Mouse (Mus musculus) cerebellum, adult 9-10 months (tissue): ENCODE results near the gene Npy1r.

Source experiments
- DNase-seq: peaks from one replicate; pipeline ENCODE4 v3.0.0; 2022

Npy1r gene

GRCm38 (mm10) chr8:66696970-66697843, at the start of gene Npy1r:
TSS of gene Npy1r (plus strand) at chr8:66697192.
- DNase-seq = peak; percentile 13

GRCm38 (mm10) chr8:66681261-66681660, 15.7 kb upstream of the Npy1r start:
- DNase-seq = no peak

GRCm38 (mm10) chr8:66687511-66688329, 9.3 kb upstream of the Npy1r start, which contains the start of gene Npy5r:
TSS of gene Npy5r (minus strand) at chr8:66688128.
- no peak for DNase-seq

GRCm38 (mm10) chr8:66688395-66688794, 8.6 kb upstream of the Npy1r start:
- DNase-seq = no peak

GRCm38 (mm10) chr8:66688799-66689198, 8.2 kb upstream of the Npy1r start:
- no peak for DNase-seq

GRCm38 (mm10) chr8:66690402-66690801, 6.6 kb upstream of the Npy1r start:
- DNase-seq = no peak

GRCm38 (mm10) chr8:66698011-66698410, 1.0 kb downstream of the Npy1r start:
- DNase-seq = no peak

- DNase-seq = no peak
These were observed 1.8 kb downstream of the Npy1r start for GRCm38 (mm10) chr8:66698782-66699181.

- no peak for DNase-seq
These were observed 17.5 kb downstream of the Npy1r start for GRCm38 (mm10) chr8:66714324-66714975.

GRCm38 (mm10) chr8:66722835-66723234, 25.8 kb downstream of the Npy1r start:
- no peak for DNase-seq

- DNase-seq = no peak
These were observed 32.5 kb downstream of the Npy1r start for GRCm38 (mm10) chr8:66729446-66729845.

- no peak for DNase-seq
These were observed 35.0 kb downstream of the Npy1r start for GRCm38 (mm10) chr8:66731957-66732356.

GRCm38 (mm10) chr8:66742359-66742758, 45.4 kb downstream of the Npy1r start:
- DNase-seq = no peak

- no peak for DNase-seq
These were observed 48.6 kb downstream of the Npy1r start for GRCm38 (mm10) chr8:66745612-66746011.

GRCm38 (mm10) chr8:66751621-66752020, 54.6 kb downstream of the Npy1r start:
- no peak for DNase-seq

GRCm38 (mm10) chr8:66756161-66756560, 59.2 kb downstream of the Npy1r start:
- DNase-seq = no peak
